Comparison of ENCODE assay signal across 11 mouse cellular contexts in genomic region chr2:157116964-157117363, GRCm38 (mm10). TPM values are rescaled to one million over a fixed set of nuclear protein-coding genes. Genes with fewer than 3 reads are reported as not detected.
DNase-seq lines count a peak whose midpoint lies in the region; ATAC-seq and TF ChIP-seq lines count a peak whose summit lies in the region.
"Had no signal": no experiment of that assay in that cellular context is flagged by ENCODE, and none has a peak within 500 bp of the region (broad histone marks: within the 10 kb centered on the region; RNA-seq: fewer than 3 reads in every experiment).

No protein-coding gene starts in this region.

- TF ChIP-seq POLR2A in MEL (IDR thresholded peaks at IDR 0.05; ENCODE audit: control insufficient read depth in 1 of 2, insufficient read depth in 1 of 2, low read depth in 1 of 2, low read length in 2 of 2, poor library complexity in 1 of 2), result no peak

- peaks cover 52% of the 10 kb centered on the region for H3K36me3 ChIP-seq in liver, postnatal 0 days (replicated peaks; ENCODE audit: insufficient read depth, low read length)
- H3K36me3 ChIP-seq in MEL (ENCODE audit: control insufficient read depth in 1 of 2, insufficient read depth in 2 of 2, low read length in 2 of 2), result peaks cover 0 to 3% of the 10 kb centered on the region in 2 experiments; a peak in 2 of 4 replicates
- H3K36me3 ChIP-seq: midbrain, embryonic 15.5 days had no signal

- no peak overlapping the region for H3K4me2 ChIP-seq in liver, postnatal 0 days (ENCODE audit: low read depth, low read length)
- H3K4me2 ChIP-seq: midbrain, embryonic 15.5 days had no signal

- peak; percentile 78 for TF ChIP-seq CTCF in liver, postnatal 0 days (IDR thresholded peaks at IDR 0.05; ENCODE audit: low read depth)
- peak; percentile 13 to 76 (median 67); a peak in 4 of 6 replicates for TF ChIP-seq CTCF in MEL (IDR thresholded peaks at IDR 0.05 in 2 of 3, conservative IDR thresholded peaks at IDR 0.05 in 1 of 3; ENCODE audit: control insufficient read depth in 1 of 3, insufficient read depth in 1 of 3, low read depth in 2 of 3, low read length in 3 of 3, poor library complexity in 1 of 3, severe bottlenecking in 1 of 3)

- ATAC-seq in liver, postnatal 0 days, result no peak
- 0 out of 2 replicates have a peak, but pooled peaks have one; percentile 55 for ATAC-seq in megakaryocyte-erythroid progenitor cell, adult 5-6 weeks (replicated peaks; ENCODE audit: low FRiP score, low TSS enrichment, poor library complexity, severe bottlenecking)
- ATAC-seq: midbrain, embryonic 15.5 days had no signal

- no peak for TF ChIP-seq EP300 in liver, postnatal 0 days (IDR thresholded peaks at IDR 0.05; ENCODE audit: low read depth)
- TF ChIP-seq EP300 in MEL (IDR thresholded peaks at IDR 0.05; ENCODE audit: low read depth in 1 of 2, low read length in 2 of 2), result no peak

- DNase-seq in liver, postnatal 0 days, result no peak
- DNase-seq in liver (no peak), MEL (ENCODE audit: low read depth, low spot score) (peak; percentile 76)
- peak; percentile 55 for DNase-seq in c-Kit-positive CD71-positive TER-119-positive erythroid progenitor cells, embryonic 14.5 days (ENCODE audit: low spot score)
- no peak for DNase-seq in adrenal gland, adult 8-10 months
- no peak for DNase-seq in spleen, postnatal 36 days (ENCODE audit: low spot score in 2 of 2)
- no peak for DNase-seq in cerebellum, adult 18-20 months
- DNase-seq: gastrocnemius, postnatal 10 days had no signal

- WGBS in liver, postnatal 0 days (ENCODE audit: insufficient replicate concordance), result 19% methylated on average over 3 of the region's 3 CpGs

- H3K79me2 ChIP-seq in MEL (ENCODE audit: control insufficient read depth, insufficient read depth, low read length, poor library complexity), result no peaks in the 10 kb centered on the region

- no peak overlapping the region for H3K4me3 ChIP-seq in liver, postnatal 0 days (ENCODE audit: low read depth, low read length)
- no peak overlapping the region for H3K4me3 ChIP-seq in MEL (ENCODE audit: control insufficient read depth in 1 of 2, insufficient read depth in 1 of 2, low read depth in 2 of 2, low read length in 2 of 2)
- H3K4me3 ChIP-seq: midbrain, embryonic 15.5 days had no signal

- no peak overlapping the region for H3K9ac ChIP-seq in liver, postnatal 0 days (replicated peaks)
- H3K9ac ChIP-seq in MEL (ENCODE audit: control insufficient read depth, low read depth, low read length, poor library complexity, severe bottlenecking), result no peak overlapping the region
- H3K9ac ChIP-seq: midbrain, embryonic 15.5 days had no signal

- H3K27me3 ChIP-seq in liver, postnatal 0 days (ENCODE audit: insufficient read depth, low read length), result no peaks in the 10 kb centered on the region
- no peaks in the 10 kb centered on the region for H3K27me3 ChIP-seq in MEL (ENCODE audit: control insufficient read depth in 1 of 2, insufficient read depth in 2 of 2, low read length in 2 of 2)
- H3K27me3 ChIP-seq: midbrain, embryonic 15.5 days had no signal

- TF ChIP-seq RAD21 in MEL (IDR thresholded peaks at IDR 0.05; ENCODE audit: low read depth, low read length), result peak; percentile 49

- H3K4me1 ChIP-seq in liver, postnatal 0 days (ENCODE audit: insufficient read depth), result no peaks in the 10 kb centered on the region
- H3K4me1 ChIP-seq in MEL (ENCODE audit: control insufficient read depth in 1 of 2, insufficient read depth in 2 of 2, low read length in 2 of 2), result no peaks in the 10 kb centered on the region
- H3K4me1 ChIP-seq: midbrain, embryonic 15.5 days had no signal

- no peak overlapping the region for H3K27ac ChIP-seq in liver, postnatal 0 days (ENCODE audit: low read depth)
- no peak overlapping the region for H3K27ac ChIP-seq in MEL (ENCODE audit: control insufficient read depth, low read depth, low read length)
- H3K27ac ChIP-seq: midbrain, embryonic 15.5 days had no signal

- H3K9me3 ChIP-seq in liver, postnatal 0 days (ENCODE audit: low read length), result no peaks in the 10 kb centered on the region
- H3K9me3 ChIP-seq in MEL (replicated peaks; ENCODE audit: insufficient read depth, low read length), result no peaks in the 10 kb centered on the region
- H3K9me3 ChIP-seq: midbrain, embryonic 15.5 days had no signal

TF ChIP-seq in MEL, 35 proteins besides CTCF, POLR2A, EP300 and RAD21:
- peak; percentile 58 for TF ChIP-seq SMC3 (IDR thresholded peaks at IDR 0.05; ENCODE audit: low read depth, low read length)
- TF ChIP-seq USF1 (IDR thresholded peaks at IDR 0.05; ENCODE audit: low read depth, low read length), result no peak
- TF ChIP-seq GATA1 (IDR thresholded peaks at IDR 0.05; ENCODE audit: low read depth, low read length), result 0 out of 2 replicates have a peak, but pooled peaks have one; percentile 12
- no peak for TF ChIP-seq ZKSCAN1 (IDR thresholded peaks at IDR 0.05; ENCODE audit: low read depth, low read length)
TF ChIP-seq in MEL: peak in this region for 2.

RNA-seq across cellular contexts. Expression of gene Samhd1, which starts 18.1 kb away (rescaled TPM):
- polyA plus RNA-seq in liver, postnatal 0 days (2015; fragmentation: Nextera tagmentation; extraction: Ambion mirVana), result 16.5 and 17.3 TPM in 2 replicates
- total RNA-seq in MEL (2012; rRNA removed), result 15.7 and 19.7 TPM in 2 replicates
- polyA plus RNA-seq in MEL (2012; ENCODE audit: insufficient read depth in 1 of 2, insufficient read length in 2 of 2, low read depth in 1 of 2, low replicate concordance in 2 of 2, missing spikeins in 1 of 2), result 10 to 100 TPM; 50.5 to 76.8 TPM
- 63.5 and 64.5 TPM in 2 replicates for total RNA-seq in megakaryocyte-erythroid progenitor cell, adult 5-6 weeks (2014; fragmentation: Nextera tagmentation)
- 48.9 and 60.9 TPM in 2 replicates for total RNA-seq in megakaryocyte-erythroid progenitor cell, adult 5-6 weeks (2017)
- total RNA-seq in adrenal gland, adult 8-10 months (2022), result 10 to 100 TPM; 22.4 to 38.9 (median 31.0) TPM

RNA-seq across cellular contexts. Expression of gene Tldc2, which starts 30.1 kb away (rescaled TPM):
- not detected in 2 replicates for polyA plus RNA-seq in liver, postnatal 0 days (2015; fragmentation: Nextera tagmentation; extraction: Ambion mirVana)
- total RNA-seq in MEL (2012; rRNA removed), result not detected in 2 replicates
- not detected for polyA plus RNA-seq in MEL (2012; ENCODE audit: insufficient read depth in 1 of 2, insufficient read length in 2 of 2, low read depth in 1 of 2, low replicate concordance in 2 of 2, missing spikeins in 1 of 2)
- total RNA-seq in megakaryocyte-erythroid progenitor cell, adult 5-6 weeks (2014; fragmentation: Nextera tagmentation), result not detected in 2 replicates
- not detected in 2 replicates for total RNA-seq in megakaryocyte-erythroid progenitor cell, adult 5-6 weeks (2017)
- total RNA-seq in adrenal gland, adult 8-10 months (2022), result not detected
- total RNA-seq: gastrocnemius, postnatal 10 days; layer of hippocampus, adult 18-20 months had no signal
- polyA plus RNA-seq: midbrain, embryonic 15.5 days had no signal

RNA-seq across cellular contexts. Expression of gene Soga1, which starts 37.9 kb away (rescaled TPM):
- polyA plus RNA-seq in liver, postnatal 0 days (2015; fragmentation: Nextera tagmentation; extraction: Ambion mirVana), result 0.65 and 1.0 TPM in 2 replicates
- total RNA-seq in MEL (2012; rRNA removed), result 0.20 and 0.50 TPM in 2 replicates
- 1 to 10 TPM in 1 of 2 experiments, not detected in 1; 2.0 TPM for polyA plus RNA-seq in MEL (2012; ENCODE audit: insufficient read depth in 1 of 2, insufficient read length in 2 of 2, low read depth in 1 of 2, low replicate concordance in 2 of 2, missing spikeins in 1 of 2)
- total RNA-seq in megakaryocyte-erythroid progenitor cell, adult 5-6 weeks (2014; fragmentation: Nextera tagmentation), result 11.0 and 11.7 TPM in 2 replicates
- 5.6 and 8.6 TPM in 2 replicates for total RNA-seq in megakaryocyte-erythroid progenitor cell, adult 5-6 weeks (2017)
- 10 to 100 TPM; 38.6 to 50.0 (median 46.5) TPM for total RNA-seq in adrenal gland, adult 8-10 months (2022)

Comparison
In these comparisons a context has a peak if more than half of its experiments do, and no peak if none do; other contexts are left out.
1. DNase-seq: peak in MEL (single experiment) and c-Kit-positive CD71-positive TER-119-positive erythroid progenitor cells, embryonic 14.5 days (single experiment); none in liver, postnatal 0 days (single experiment), liver (single experiment), adrenal gland, adult 8-10 months (single experiment), spleen, postnatal 36 days (0 of 2) and cerebellum, adult 18-20 months (0 of 2).